8 mouse cellular contexts compared by ENCODE assay signal in genomic region chr17:25829558-25830017, GRCm38 (mm10). TPM values are rescaled to one million over a fixed set of nuclear protein-coding genes. Genes with fewer than 3 reads are reported as not detected.
A peak's percentile ranks its signal among the peaks of the same experiment; 100 is the strongest.
DNase-seq lines count a peak whose midpoint lies in the region; ATAC-seq and TF ChIP-seq lines count a peak whose summit lies in the region.

No protein-coding gene starts in this region.

- no peak for TF ChIP-seq POLR2A in lung, adult 2 months (IDR thresholded peaks at IDR 0.05; ENCODE audit: borderline replicate concordance, extremely low read depth, low read depth, low read length)

- no peaks in the 10 kb centered on the region for H3K9me3 ChIP-seq in forebrain, embryonic 11.5 days (ENCODE audit: control insufficient read depth, low read length)
- H3K9me3 ChIP-seq in limb, embryonic 10.5 days (replicated peaks): no peaks in the 10 kb centered on the region
- H3K9me3 ChIP-seq in neural tube, embryonic 14.5 days (ENCODE audit: control insufficient read depth, low read length): no peaks in the 10 kb centered on the region

- H3K4me2 ChIP-seq in forebrain, embryonic 11.5 days (ENCODE audit: low read depth, low read length, severe bottlenecking): peak overlapping the region; percentile 86
- peak overlapping the region; percentile 96 for H3K4me2 ChIP-seq in neural tube, embryonic 14.5 days (ENCODE audit: low read depth, low read length)

- peaks cover 22% of the 10 kb centered on the region for H3K4me1 ChIP-seq in lung, adult 2 months (ENCODE audit: control insufficient read depth, insufficient read depth, low read length)
- H3K4me1 ChIP-seq in forebrain, embryonic 11.5 days (replicated peaks; ENCODE audit: control insufficient read depth, insufficient read depth, low read length): peaks cover 34% of the 10 kb centered on the region
- H3K4me1 ChIP-seq in limb, embryonic 10.5 days: peaks cover 88% of the 10 kb centered on the region
- H3K4me1 ChIP-seq in neural tube, embryonic 14.5 days (ENCODE audit: control insufficient read depth, insufficient read depth, low read length): peaks cover 58% of the 10 kb centered on the region

- DNase-seq in lung, adult 2 months: no peak
- DNase-seq in lung, postnatal 4 days: no peak
- DNase-seq in forebrain, embryonic 11.5 days (ENCODE audit: low spot score): peak; percentile 58
- DNase-seq in limb, embryonic 10.5 days (ENCODE audit: low spot score): no peak
- no peak for DNase-seq in adrenal gland, adult 2 months
- DNase-seq in urinary bladder, postnatal 10 days (ENCODE audit: low spot score): no peak
- DNase-seq in layer of hippocampus, adult 9-11 months: no peak

- no peaks in the 10 kb centered on the region for H3K27me3 ChIP-seq in forebrain, embryonic 11.5 days (ENCODE audit: control insufficient read depth, insufficient read depth, low read length)
- H3K27me3 ChIP-seq in limb, embryonic 10.5 days (ENCODE audit: low read depth, poor library complexity, severe bottlenecking): no peaks in the 10 kb centered on the region
- no peaks in the 10 kb centered on the region for H3K27me3 ChIP-seq in neural tube, embryonic 14.5 days (ENCODE audit: control insufficient read depth, insufficient read depth, low read length)

- no peak for ATAC-seq in forebrain, embryonic 11.5 days (replicated peaks; ENCODE audit: low FRiP score)
- ATAC-seq in neural tube, embryonic 14.5 days (ENCODE audit: low read depth): no peak

- H3K9ac ChIP-seq in forebrain, embryonic 11.5 days (ENCODE audit: low read length): peak overlapping the region; percentile 79
- peak overlapping the region; percentile 74 for H3K9ac ChIP-seq in neural tube, embryonic 14.5 days (replicated peaks; ENCODE audit: low read depth, low read length)

- peak overlapping the region; percentile 95 for H3K4me3 ChIP-seq in lung, adult 2 months (replicated peaks; ENCODE audit: extremely low read depth, low read depth, low read length)
- peak overlapping the region; percentile 52 for H3K4me3 ChIP-seq in forebrain, embryonic 11.5 days (ENCODE audit: low read depth, low read length)
- H3K4me3 ChIP-seq in limb, embryonic 10.5 days: peak overlapping the region; percentile 77
- H3K4me3 ChIP-seq in neural tube, embryonic 14.5 days (ENCODE audit: low read depth, low read length): peak overlapping the region; percentile 59

- peaks cover 9% of the 10 kb centered on the region; the same call in 1 of the 2 replicates for H3K36me3 ChIP-seq in forebrain, embryonic 11.5 days (ENCODE audit: control insufficient read depth, insufficient read depth, low read length)
- H3K36me3 ChIP-seq in limb, embryonic 10.5 days: peaks cover 63% of the 10 kb centered on the region
- peaks cover 20% of the 10 kb centered on the region for H3K36me3 ChIP-seq in neural tube, embryonic 14.5 days (ENCODE audit: control insufficient read depth, insufficient read depth, low read length)

- WGBS in lung, adult 2 months: 33% methylated on average over 8 of the region's 8 CpGs
- WGBS in forebrain, embryonic 11.5 days: 47% methylated on average over 8 of the region's 8 CpGs
- WGBS in limb, embryonic 10.5 days: 43% methylated on average over 8 of the region's 8 CpGs
- WGBS in neural tube, embryonic 14.5 days: 42% methylated on average over 8 of the region's 8 CpGs

- H3K27ac ChIP-seq in forebrain, embryonic 11.5 days (ENCODE audit: low read depth, low read length): peak overlapping the region; percentile 75
- H3K27ac ChIP-seq in limb, embryonic 10.5 days: peak overlapping the region; percentile 93
- peak overlapping the region; percentile 86 for H3K27ac ChIP-seq in neural tube, embryonic 14.5 days (ENCODE audit: low read depth, low read length)

- TF ChIP-seq CTCF in lung, adult 2 months (IDR thresholded peaks at IDR 0.05; ENCODE audit: insufficient read depth, low read length): no peak

RNA-seq across cellular contexts. Expression of gene Jmjd8, which starts 0.9 kb away (rescaled TPM):
- 55.1 and 65.2 TPM in 2 replicates for polyA plus RNA-seq in lung, adult 2 months (2012; rRNA removed)
- 50.6 and 59.2 TPM in 2 replicates for polyA plus RNA-seq in forebrain, embryonic 11.5 days (2014; fragmentation: Nextera tagmentation; extraction: Ambion mirVana)
- polyA plus RNA-seq in limb, embryonic 10.5 days (2016; fragmentation: Nextera tagmentation; extraction: Ambion mirVana): 52.4 and 54.9 TPM in 2 replicates
- 36.7 and 46.4 TPM in 2 replicates for polyA plus RNA-seq in neural tube, embryonic 14.5 days (2014; fragmentation: Nextera tagmentation; extraction: Ambion mirVana)
- total RNA-seq in adrenal gland, adult 2 months (2021): 100 to 1,000 TPM in 1 of 2 experiments, 10 to 100 TPM in 1; 99.4 to 111 TPM
- 99.1 and 121 TPM in 2 replicates for polyA plus RNA-seq in adrenal gland, adult 2 months (2012; rRNA removed)

RNA-seq across cellular contexts. Expression of gene Stub1, which starts 3.6 kb away (rescaled TPM):
- polyA plus RNA-seq in lung, adult 2 months (2012; rRNA removed): 131 and 160 TPM in 2 replicates
- 322 and 358 TPM in 2 replicates for polyA plus RNA-seq in forebrain, embryonic 11.5 days (2014; fragmentation: Nextera tagmentation; extraction: Ambion mirVana)
- polyA plus RNA-seq in limb, embryonic 10.5 days (2016; fragmentation: Nextera tagmentation; extraction: Ambion mirVana): 408 and 426 TPM in 2 replicates
- 335 and 351 TPM in 2 replicates for polyA plus RNA-seq in neural tube, embryonic 14.5 days (2014; fragmentation: Nextera tagmentation; extraction: Ambion mirVana)
- 100 to 1,000 TPM; 149 to 184 TPM for total RNA-seq in adrenal gland, adult 2 months (2021)
- polyA plus RNA-seq in adrenal gland, adult 2 months (2012; rRNA removed): 224 and 236 TPM in 2 replicates

RNA-seq across cellular contexts. Expression of gene Wdr24, which starts 6.2 kb away (rescaled TPM):
- 29.4 and 34.3 TPM in 2 replicates for polyA plus RNA-seq in lung, adult 2 months (2012; rRNA removed)
- polyA plus RNA-seq in forebrain, embryonic 11.5 days (2014; fragmentation: Nextera tagmentation; extraction: Ambion mirVana): 28.4 and 33.6 TPM in 2 replicates
- polyA plus RNA-seq in limb, embryonic 10.5 days (2016; fragmentation: Nextera tagmentation; extraction: Ambion mirVana): 31.6 and 32.0 TPM in 2 replicates
- 29.5 and 31.8 TPM in 2 replicates for polyA plus RNA-seq in neural tube, embryonic 14.5 days (2014; fragmentation: Nextera tagmentation; extraction: Ambion mirVana)
- 10 to 100 TPM; 19.1 to 20.8 TPM for total RNA-seq in adrenal gland, adult 2 months (2021)
- polyA plus RNA-seq in adrenal gland, adult 2 months (2012; rRNA removed): 29.5 and 38.3 TPM in 2 replicates

RNA-seq across cellular contexts. Expression of gene Rhbdl1, which starts 7.5 kb away (rescaled TPM):
- 9.1 and 14.1 TPM in 2 replicates for polyA plus RNA-seq in lung, adult 2 months (2012; rRNA removed)
- polyA plus RNA-seq in forebrain, embryonic 11.5 days (2014; fragmentation: Nextera tagmentation; extraction: Ambion mirVana): 2.1 and 2.7 TPM in 2 replicates
- polyA plus RNA-seq in limb, embryonic 10.5 days (2016; fragmentation: Nextera tagmentation; extraction: Ambion mirVana): 1.0 and 1.2 TPM in 2 replicates
- 42.0 and 67.6 TPM in 2 replicates for polyA plus RNA-seq in neural tube, embryonic 14.5 days (2014; fragmentation: Nextera tagmentation; extraction: Ambion mirVana)
- 10 to 100 TPM in 1 of 2 experiments, 1 to 10 TPM in 1; 9.8 to 47.1 TPM for total RNA-seq in adrenal gland, adult 2 months (2021)
- polyA plus RNA-seq in adrenal gland, adult 2 months (2012; rRNA removed): 88.1 and 142 TPM in 2 replicates

RNA-seq across cellular contexts. Expression of gene Gm20683, which starts 12.0 kb away (rescaled TPM):
- 29.1 and 36.2 TPM in 2 replicates for polyA plus RNA-seq in lung, adult 2 months (2012; rRNA removed)
- polyA plus RNA-seq in forebrain, embryonic 11.5 days (2014; fragmentation: Nextera tagmentation; extraction: Ambion mirVana): 1.6 and 1.9 TPM in 2 replicates
- polyA plus RNA-seq in limb, embryonic 10.5 days (2016; fragmentation: Nextera tagmentation; extraction: Ambion mirVana): 1.5 and 1.9 TPM in 2 replicates
- polyA plus RNA-seq in neural tube, embryonic 14.5 days (2014; fragmentation: Nextera tagmentation; extraction: Ambion mirVana): 8.2 and 10.6 TPM in 2 replicates
- total RNA-seq in adrenal gland, adult 2 months (2021): 10 to 100 TPM; 14.0 to 16.3 TPM
- 192 and 239 TPM in 2 replicates for polyA plus RNA-seq in adrenal gland, adult 2 months (2012; rRNA removed)
